Mouse (Mus musculus) lung, postnatal 0 days (tissue): ENCODE results near the gene Cd4.

Experiments
- CTCF ChIP-seq: IDR thresholded peaks from 2 replicates; pipeline ENCODE4 v1.5.1; 2016; ENCODE audit warnings: antibody characterized with exemption, mild to moderate bottlenecking
- EP300 ChIP-seq: IDR thresholded peaks from 2 replicates; pipeline ENCODE4 v1.6.1; 2016; ENCODE audit warnings: antibody characterized with exemption, mild to moderate bottlenecking, control low read depth

- TF ChIP-seq CTCF: no peak
- TF ChIP-seq EP300: no peak
Measured at GRCm38 (mm10) chr6:124936681-124937080, 48.7 kb upstream of the Cd4 start.
